In the genomic region with DNA sequence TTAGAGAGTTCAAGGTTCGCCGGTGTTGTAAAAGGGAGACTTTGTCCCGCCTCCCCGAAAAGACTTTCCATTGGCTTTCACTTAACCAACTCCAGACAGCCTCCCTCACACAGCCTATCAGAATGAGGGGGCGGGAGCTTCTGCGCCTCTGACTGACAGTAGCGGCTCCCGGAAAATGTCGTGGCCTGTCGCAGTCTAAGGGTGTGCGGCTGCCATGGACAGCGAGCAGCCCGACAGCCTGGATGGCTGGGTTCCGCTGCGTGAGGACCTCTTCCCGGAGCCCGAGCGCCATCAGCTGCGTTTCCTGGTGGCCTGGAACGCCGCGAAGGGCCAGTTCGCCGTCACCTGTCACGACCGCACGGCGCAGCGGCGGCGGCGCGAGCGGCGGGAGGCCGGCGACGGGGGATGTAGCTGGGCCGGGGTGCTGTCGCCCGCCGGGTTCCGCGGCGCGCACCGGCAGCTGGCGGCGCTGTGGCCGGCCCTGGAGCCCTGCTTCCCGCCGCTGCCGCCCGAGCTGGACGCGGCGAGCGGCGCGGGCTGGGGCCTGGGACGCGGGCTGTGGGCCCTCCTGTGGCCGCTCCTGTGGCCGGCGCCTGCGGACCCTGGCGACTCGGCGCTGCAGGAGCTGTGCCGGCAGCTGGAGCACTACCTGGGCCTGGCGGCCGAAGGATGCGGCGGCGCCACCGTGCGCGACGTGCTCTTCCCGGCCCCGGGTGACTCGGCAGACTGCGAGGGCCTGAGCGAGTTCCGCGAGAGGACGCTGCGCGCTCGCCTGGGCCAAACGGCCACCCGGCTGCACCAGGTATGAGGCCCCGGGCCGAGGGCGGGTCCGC, we compare ENCODE assay signal across 8 mouse cellular contexts. TPM values are rescaled to one million over a fixed set of nuclear protein-coding genes. Genes with fewer than 3 reads are reported as not detected.
DNase-seq lines count a peak whose midpoint lies in the region; ATAC-seq lines count a peak whose summit lies in the region.

A gene (plus strand): TSS at position 159 of the 833 bp plus-strand sequence.

- peak; percentile 94 for DNase-seq in adipocyte (ENCODE audit: low spot score)
- peak; percentile 95 for DNase-seq in embryo, embryonic 10 days (ENCODE audit: low spot score)
- peak; percentile 81 for DNase-seq in gastrocnemius, postnatal 10 days
- peak; percentile 96 for DNase-seq in induced T-regulatory cell, adult 2 months (ENCODE audit: low read depth)
- peak; percentile 80 to 94 for DNase-seq in left cerebral cortex, adult 9 months (ENCODE audit: low spot score in 2 of 2)
- DNase-seq in right cerebral cortex, postnatal 14 days: peak; percentile 85
- peak; percentile 83 to 92 for DNase-seq in urinary bladder, postnatal 36 days (ENCODE audit: low spot score in 2 of 2)

- ATAC-seq in megakaryocyte progenitor cell, adult 5-6 weeks (replicated peaks; ENCODE audit: poor library complexity): peak; percentile 93

RNA-seq across cellular contexts. Expression of the gene that starts here (rescaled TPM):
- 1 to 10 TPM; 5.9 to 6.5 TPM for total RNA-seq in gastrocnemius, postnatal 10 days (2021)
- 12.3 and 13.4 TPM in 2 replicates for total RNA-seq in megakaryocyte progenitor cell, adult 5-6 weeks (2015)
- 17.5 and 18.6 TPM in 2 replicates for total RNA-seq in megakaryocyte progenitor cell, adult 5-6 weeks (2017)

Comparison
In these comparisons a context has a peak if more than half of its experiments do, and no peak if none do; other contexts are left out.
1. Peak in every context shown above with its lines: DNase-seq and ATAC-seq.